Mouse (Mus musculus) C2C12 (cell line): ENCODE data around the gene Syce3.

Experiments
- CEBPB ChIP-seq: IDR thresholded peaks from one replicate; pipeline ENCODE4 v1.6.1; 2011; ENCODE audit warnings: low read depth, mild to moderate bottlenecking, control low read depth, moderate library complexity
- CTCF ChIP-seq: IDR thresholded peaks from one replicate; pipeline ENCODE4 v1.5.1; 2011; ENCODE audit not compliant: control insufficient read depth, insufficient read depth, insufficient read length
- FOSL1 ChIP-seq: IDR thresholded peaks from one replicate; pipeline ENCODE4 v1.8.0; 2011; ENCODE audit warnings: mild to moderate bottlenecking, low read length; ENCODE audit not compliant: poor library complexity, insufficient read depth, severe bottlenecking
- MAX ChIP-seq: IDR thresholded peaks from one replicate; pipeline ENCODE4 v1.6.1; 2011; ENCODE audit warnings: mild to moderate bottlenecking, control low read depth
- MYOD1 ChIP-seq: IDR thresholded peaks from one replicate; pipeline ENCODE4 v1.6.1; 2011; ENCODE audit warnings: low read depth; ENCODE audit not compliant: control insufficient read depth, insufficient read length
- MYOG ChIP-seq: IDR thresholded peaks from one replicate; pipeline ENCODE4 v1.6.1; 2011; ENCODE audit not compliant: control insufficient read depth, insufficient read length; ENCODE audit errors: extremely low read depth
- USF1 ChIP-seq: IDR thresholded peaks from one replicate; pipeline ENCODE4 v1.6.1; 2011; ENCODE audit warnings: low read depth, mild to moderate bottlenecking, control low read depth, moderate library complexity

DNA sequence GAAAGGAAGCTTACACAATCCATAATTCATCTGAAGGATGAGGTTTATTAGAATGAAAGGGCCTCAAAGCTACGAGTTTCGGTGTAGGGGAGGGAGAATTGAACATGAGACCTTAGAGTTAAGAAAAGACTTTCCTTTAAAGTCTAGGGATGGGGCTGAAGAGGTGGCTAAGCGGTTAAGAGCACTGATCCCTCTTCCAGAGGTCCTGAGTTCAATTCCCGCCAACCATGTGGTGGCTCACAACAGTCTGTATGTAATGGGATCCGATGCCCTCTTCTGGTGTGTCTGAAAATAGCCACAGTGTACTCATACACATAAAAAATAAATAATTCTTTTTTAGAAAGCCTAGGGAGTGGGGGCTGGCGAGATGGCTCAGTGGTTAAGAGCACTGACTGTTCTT, 20.0 kb upstream of the Syce3 start:
- TF ChIP-seq MYOD1, result no peak
- no peak for TF ChIP-seq CTCF
- TF ChIP-seq MYOG, result no peak
- no peak for TF ChIP-seq MAX
- TF ChIP-seq USF1, result no peak
- no peak for TF ChIP-seq FOSL1
- no peak for TF ChIP-seq CEBPB
